Mouse (Mus musculus): ENCODE results near the gene B230118H07Rik. TPM values are rescaled to one million over a fixed set of nuclear protein-coding genes. Genes with fewer than 3 reads are reported as not detected.
"Not testable (repeated sequence)": the region's sequence is repeated elsewhere in the genome, so short reads cannot be mapped to it uniquely, and the experiment has no call there.

The B230118H07Rik gene
- polyA plus RNA-seq, 2 experiments = 4.8 to 21.3 TPM

DNA sequence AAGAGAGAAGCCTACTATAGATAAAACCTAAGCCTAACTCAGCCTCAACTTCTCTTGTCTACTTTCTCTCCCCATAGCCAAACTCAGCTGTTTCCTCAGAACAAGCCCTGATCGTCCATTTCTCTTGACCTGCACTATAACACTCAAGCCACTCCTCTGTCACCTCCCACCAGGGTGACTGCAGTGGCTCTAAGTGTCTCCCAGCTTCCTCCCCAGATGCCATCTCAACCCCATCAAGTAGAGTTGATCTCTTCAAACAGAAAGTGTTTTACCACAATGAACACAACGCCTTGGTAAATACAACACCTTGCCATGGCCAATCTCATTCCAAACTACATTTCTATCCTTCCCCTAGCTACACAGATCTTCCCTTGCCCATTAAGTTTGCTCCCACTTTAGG lies 99.2 kb downstream of the B230118H07Rik start:
- H3K4me2 ChIP-seq (ENCODE audit: low read depth) = no peak overlapping the region
- no peak overlapping the region for H3K4me3 ChIP-seq (ENCODE audit: insufficient read depth in 1 of 2, low read depth in 2 of 2, low read length in 2 of 2)
- H3K9me3 ChIP-seq (ENCODE audit: control insufficient read depth, low read length) = no peaks in the 10 kb centered on the region
- no peaks in the 10 kb centered on the region for H3K4me1 ChIP-seq (replicated peaks; ENCODE audit: control insufficient read depth in 2 of 2, insufficient read depth in 2 of 2, low read length in 1 of 2)
- H3K27me3 ChIP-seq (ENCODE audit: control insufficient read depth, insufficient read depth, low read length) = no peaks in the 10 kb centered on the region
- H3K27ac ChIP-seq = no peak overlapping the region
- DNase-seq (ENCODE audit: low read depth in 3 of 3, low spot score in 3 of 3) (no peak), ATAC-seq (ENCODE audit: insufficient read depth) (no peak)
- no peak overlapping the region for H3K9ac ChIP-seq (replicated peaks)
- WGBS (ENCODE audit: insufficient replicate concordance) = 33% methylated on average over 2 of the region's 2 CpGs
- no peaks in the 10 kb centered on the region for H3K36me3 ChIP-seq (replicated peaks; ENCODE audit: control insufficient read depth, insufficient read depth, low read depth)
- no peak for TF ChIP-seq CTCF (IDR thresholded peaks at IDR 0.05; ENCODE audit: low read depth)

- Histone ChIP-seq H3K4me1 (replicated peaks; ENCODE audit: control insufficient read depth in 2 of 2, insufficient read depth in 2 of 2, low read length in 1 of 2) (no peaks in the 10 kb centered on the region), H3K9ac (replicated peaks) (no peak overlapping the region), H3K9me3 (ENCODE audit: control insufficient read depth, low read length) (no peaks in the 10 kb centered on the region), H3K4me3 (ENCODE audit: insufficient read depth in 1 of 2, low read depth in 2 of 2, low read length in 2 of 2) (no peak overlapping the region), H3K36me3 (replicated peaks; ENCODE audit: control insufficient read depth, insufficient read depth, low read depth) (no peaks in the 10 kb centered on the region), H3K27ac (no peak overlapping the region), H3K27me3 (ENCODE audit: control insufficient read depth, insufficient read depth, low read length) (no peaks in the 10 kb centered on the region), H3K4me2 (ENCODE audit: low read depth) (no peak overlapping the region)
- ATAC-seq (ENCODE audit: insufficient read depth) (no peak), DNase-seq (ENCODE audit: low read depth in 3 of 3, low spot score in 3 of 3) (no peak)
- no peak for TF ChIP-seq CTCF (IDR thresholded peaks at IDR 0.05; ENCODE audit: low read depth)
- TF ChIP-seq EP300 (IDR thresholded peaks at IDR 0.05; ENCODE audit: low read depth) = no peak
- 53% methylated on average over 6 of the region's 6 CpGs for WGBS (ENCODE audit: insufficient replicate concordance)
Observed at GRCm38 (mm10) chr2:101548866-101549265, 100.5 kb downstream of the B230118H07Rik start.

- H3K36me3 ChIP-seq (replicated peaks; ENCODE audit: control insufficient read depth, insufficient read depth, low read depth) = no peaks in the 10 kb centered on the region
- H3K4me3 ChIP-seq (ENCODE audit: insufficient read depth in 1 of 2, low read depth in 2 of 2, low read length in 2 of 2) = no peak overlapping the region
- DNase-seq (ENCODE audit: low read depth in 3 of 3, low spot score in 3 of 3) = no peak
- no peaks in the 10 kb centered on the region for H3K9me3 ChIP-seq (ENCODE audit: control insufficient read depth, low read length)
- H3K27me3 ChIP-seq (ENCODE audit: control insufficient read depth, insufficient read depth, low read length) = no peaks in the 10 kb centered on the region
- 61% methylated on average over 2 of the region's 2 CpGs for WGBS (ENCODE audit: insufficient replicate concordance)
- no peak for ATAC-seq (ENCODE audit: insufficient read depth)
- H3K4me1 ChIP-seq (replicated peaks; ENCODE audit: control insufficient read depth in 2 of 2, insufficient read depth in 2 of 2, low read length in 1 of 2) = no peaks in the 10 kb centered on the region
- no peak overlapping the region for H3K27ac ChIP-seq
- no peak overlapping the region for H3K9ac ChIP-seq (replicated peaks)
- no peak overlapping the region for H3K4me2 ChIP-seq (ENCODE audit: low read depth)
- TF ChIP-seq EP300 (IDR thresholded peaks at IDR 0.05; ENCODE audit: low read depth) (no peak), CTCF (IDR thresholded peaks at IDR 0.05; ENCODE audit: low read depth) (no peak)
Observed at GRCm38 (mm10) chr2:101545593-101545992, 103.7 kb downstream of the B230118H07Rik start.

DNA sequence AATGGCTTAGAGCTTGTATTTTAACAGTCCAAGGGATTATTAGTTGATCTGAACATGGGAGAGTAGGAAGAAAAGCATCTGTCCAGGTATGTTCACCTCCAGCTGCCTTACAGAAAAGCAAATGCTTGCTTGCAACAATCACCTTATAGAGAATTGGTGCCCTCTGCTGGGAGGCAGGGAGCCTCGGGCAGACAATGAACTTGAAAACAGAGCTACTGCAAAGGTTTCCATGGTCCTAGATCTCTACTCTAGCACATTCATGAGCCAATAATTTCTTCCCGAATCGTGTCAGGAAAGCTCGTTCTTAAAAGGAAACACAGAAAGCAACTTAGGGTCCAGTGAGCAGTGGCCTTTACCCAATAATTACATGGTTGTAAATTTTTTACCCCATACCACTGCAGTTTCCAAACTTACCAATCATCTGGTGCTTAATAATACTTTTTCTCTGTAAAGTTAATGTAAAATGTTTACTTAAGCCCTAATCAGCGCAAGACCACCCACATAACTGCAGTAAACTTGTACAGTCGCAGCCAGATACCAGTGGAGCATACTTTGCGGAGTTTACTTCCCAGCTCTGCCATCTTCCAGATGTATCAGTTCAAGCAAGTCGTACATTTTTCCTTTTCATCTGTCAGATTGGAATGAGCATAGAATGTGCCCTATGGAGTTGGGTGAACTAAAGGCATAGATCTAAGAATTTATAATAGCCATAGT lies 105.5 kb downstream of the B230118H07Rik start:
- no peak for DNase-seq (ENCODE audit: low read depth in 3 of 3, low spot score in 3 of 3)
- H3K36me3 ChIP-seq (replicated peaks; ENCODE audit: control insufficient read depth, insufficient read depth, low read depth) = no peaks in the 10 kb centered on the region
- no peak overlapping the region for H3K4me3 ChIP-seq (ENCODE audit: insufficient read depth in 1 of 2, low read depth in 2 of 2, low read length in 2 of 2)
- no peaks in the 10 kb centered on the region for H3K4me1 ChIP-seq (replicated peaks; ENCODE audit: control insufficient read depth in 2 of 2, insufficient read depth in 2 of 2, low read length in 1 of 2)
- H3K9ac ChIP-seq (replicated peaks) = no peak overlapping the region
- ATAC-seq (ENCODE audit: insufficient read depth) = no peak
- TF ChIP-seq EP300 (IDR thresholded peaks at IDR 0.05; ENCODE audit: low read depth) (no peak), CTCF (IDR thresholded peaks at IDR 0.05; ENCODE audit: low read depth) (no peak)
- H3K27ac ChIP-seq = no peak overlapping the region
- no peak overlapping the region for H3K4me2 ChIP-seq (ENCODE audit: low read depth)
- H3K27me3 ChIP-seq (ENCODE audit: control insufficient read depth, insufficient read depth, low read length) = no peaks in the 10 kb centered on the region
- H3K9me3 ChIP-seq (ENCODE audit: control insufficient read depth, low read length) = no peaks in the 10 kb centered on the region
- WGBS (ENCODE audit: insufficient replicate concordance) = 53% methylated on average over 8 of the region's 8 CpGs

DNA sequence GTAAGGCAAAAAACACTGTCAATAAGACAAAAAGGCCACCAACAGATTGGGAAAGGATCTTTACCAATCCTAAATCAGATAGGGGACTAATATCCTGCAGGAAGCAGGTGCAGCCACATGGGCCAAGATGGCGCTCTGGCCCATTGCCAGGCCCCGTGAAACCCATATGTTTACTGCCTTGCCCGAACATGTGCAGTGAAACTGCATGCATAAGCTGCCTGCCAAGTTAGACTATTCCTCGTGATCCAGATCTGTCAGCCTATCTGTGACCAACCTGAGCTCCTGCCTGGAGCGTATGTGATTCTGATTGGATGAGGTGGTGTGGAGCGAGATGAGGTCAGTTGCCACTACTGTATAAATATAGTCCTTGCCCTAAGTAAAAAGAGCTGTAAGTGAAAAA lies 112.4 kb downstream of the B230118H07Rik start:
- H3K27ac ChIP-seq; ATAC-seq (ENCODE audit: insufficient read depth); H3K27me3 ChIP-seq (ENCODE audit: control insufficient read depth, insufficient read depth, low read length); H3K4me2 ChIP-seq (ENCODE audit: low read depth); DNase-seq (ENCODE audit: low read depth in 3 of 3, low spot score in 3 of 3); H3K4me3 ChIP-seq (ENCODE audit: insufficient read depth in 1 of 2, low read depth in 2 of 2, low read length in 2 of 2); H3K9me3 ChIP-seq (ENCODE audit: control insufficient read depth, low read length); H3K4me1 ChIP-seq (replicated peaks; ENCODE audit: control insufficient read depth in 2 of 2, insufficient read depth in 2 of 2, low read length in 1 of 2); H3K36me3 ChIP-seq (replicated peaks; ENCODE audit: control insufficient read depth, insufficient read depth, low read depth); H3K9ac ChIP-seq (replicated peaks): not testable (repeated sequence)
- 75% methylated on average over 6 of the region's 6 CpGs for WGBS (ENCODE audit: insufficient replicate concordance)

Data from liver, embryonic 14.5 days (tissue).